Mouse (Mus musculus) B cell, adult 2 months (primary cell): ENCODE results near the gene Ppih.
A peak's percentile ranks its signal among the peaks of the same experiment; 100 is the strongest.

Experiments used
- DNase-seq, 2 experiments: peaks; one replicate each; pipeline ENCODE4 v3.0.0; 2022

Gene Ppih

DNA sequence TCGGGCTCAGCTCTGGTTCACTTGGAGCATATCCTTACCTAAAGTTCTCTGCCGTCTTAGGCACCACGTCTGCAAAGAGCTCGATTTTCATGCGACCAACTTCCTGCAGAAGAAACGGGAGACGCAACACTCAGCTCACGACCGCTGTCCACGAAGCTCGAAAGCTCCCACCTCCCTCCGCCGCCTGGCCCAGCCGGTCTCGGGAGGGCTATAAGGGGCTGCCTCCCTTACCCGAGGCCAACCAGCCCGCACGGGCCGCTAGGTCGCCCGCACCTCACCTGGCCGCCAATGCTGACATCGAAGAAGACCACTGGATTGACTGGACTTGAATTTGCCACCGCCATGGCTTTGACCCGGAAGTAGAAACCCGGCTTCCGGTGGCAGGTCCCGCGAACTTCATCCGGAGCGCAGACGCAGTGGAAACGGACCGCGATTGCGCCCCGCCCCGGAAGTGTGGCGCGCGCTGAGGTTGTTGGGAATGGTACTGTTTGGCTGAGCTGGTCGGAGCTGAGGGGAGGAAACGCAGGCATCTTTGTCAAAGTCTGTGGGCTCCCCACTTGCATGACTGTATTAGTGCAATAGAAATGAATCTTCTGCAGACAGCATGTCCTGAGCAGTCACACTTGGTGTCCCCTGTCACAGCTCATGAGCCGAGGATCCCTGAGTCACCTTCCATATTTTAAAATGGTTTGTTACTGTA lies at the start of gene Ppih:
Gene Ppih (minus strand): TSS at position 416 of the 700 bp plus-strand sequence.
- peak; percentile 96 for DNase-seq

DNA sequence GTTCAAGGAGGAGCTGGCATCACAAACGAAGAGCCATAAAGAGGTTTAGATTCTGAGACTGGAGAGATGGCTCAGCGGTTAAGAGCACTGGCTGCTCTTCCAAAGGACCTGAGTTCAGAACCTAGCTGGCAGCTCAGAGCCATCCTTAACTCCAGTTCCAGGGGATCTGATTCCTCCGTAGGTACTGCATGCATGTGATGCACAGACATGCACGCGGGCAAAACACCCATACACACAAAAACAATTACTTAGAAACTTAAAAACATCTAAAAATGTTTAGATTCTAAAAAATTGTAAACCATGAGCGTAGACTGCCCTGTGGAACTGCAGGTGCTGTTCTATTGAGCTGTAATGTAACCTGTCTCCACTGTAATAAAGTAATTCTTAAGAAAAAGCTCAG lies 49.1 kb upstream of the Ppih start:
- no peak for DNase-seq

DNA sequence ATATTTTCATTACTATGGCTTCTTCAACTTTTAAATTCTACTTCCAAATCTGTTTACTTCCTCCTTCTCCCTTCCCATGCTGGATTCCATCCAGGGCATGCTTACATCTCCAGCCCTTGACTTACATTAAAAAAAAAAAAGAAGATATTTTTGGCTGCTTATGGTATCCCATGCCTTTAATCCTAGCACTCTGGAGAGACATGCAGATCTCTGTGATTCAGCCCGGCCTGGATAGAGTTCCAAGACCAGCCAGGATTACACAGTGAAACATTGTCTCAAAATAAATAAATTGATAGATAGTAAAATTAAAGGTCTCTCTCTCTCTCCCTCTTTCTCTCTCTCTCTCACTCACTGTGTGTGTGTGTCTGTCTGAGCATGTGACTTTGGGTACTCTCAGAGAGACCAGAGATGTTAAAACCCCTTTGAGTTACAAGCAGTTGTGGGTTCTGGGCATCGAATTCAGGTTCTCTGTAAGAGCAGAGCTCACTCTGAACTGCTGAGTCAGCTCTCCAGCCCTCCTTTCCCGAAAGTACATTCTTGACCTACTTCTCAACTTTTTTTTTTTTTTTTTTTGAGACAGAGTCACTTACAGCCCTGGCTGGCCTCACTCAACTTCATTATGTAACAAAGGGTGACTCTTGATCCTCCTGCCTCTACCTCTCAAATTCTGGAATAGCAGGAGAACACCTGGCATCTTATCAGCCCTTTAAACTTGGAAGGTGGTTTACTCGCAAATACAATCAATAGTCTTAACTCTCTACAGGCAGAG lies 46.6 kb upstream of the Ppih start:
- DNase-seq, result no peak

DNA sequence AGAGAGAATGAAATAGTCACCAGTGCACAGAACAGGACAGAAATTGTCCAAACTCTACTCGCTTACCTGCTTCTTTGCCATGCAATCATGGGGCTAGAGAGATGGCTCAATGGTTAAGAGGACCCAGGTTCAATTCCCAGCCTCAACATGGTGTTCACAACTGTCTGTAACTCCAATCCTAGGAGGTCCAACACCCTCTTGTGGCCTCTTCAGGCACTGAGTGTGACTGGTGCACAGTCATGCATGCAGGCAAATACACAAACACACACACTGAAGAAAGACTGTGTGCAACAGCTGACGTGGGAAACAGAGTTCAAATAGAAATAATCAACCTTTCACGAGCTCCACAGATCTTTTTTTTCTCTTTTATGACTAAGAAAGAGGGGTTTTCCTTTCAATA lies 41.9 kb upstream of the Ppih start:
- no peak for DNase-seq

DNA sequence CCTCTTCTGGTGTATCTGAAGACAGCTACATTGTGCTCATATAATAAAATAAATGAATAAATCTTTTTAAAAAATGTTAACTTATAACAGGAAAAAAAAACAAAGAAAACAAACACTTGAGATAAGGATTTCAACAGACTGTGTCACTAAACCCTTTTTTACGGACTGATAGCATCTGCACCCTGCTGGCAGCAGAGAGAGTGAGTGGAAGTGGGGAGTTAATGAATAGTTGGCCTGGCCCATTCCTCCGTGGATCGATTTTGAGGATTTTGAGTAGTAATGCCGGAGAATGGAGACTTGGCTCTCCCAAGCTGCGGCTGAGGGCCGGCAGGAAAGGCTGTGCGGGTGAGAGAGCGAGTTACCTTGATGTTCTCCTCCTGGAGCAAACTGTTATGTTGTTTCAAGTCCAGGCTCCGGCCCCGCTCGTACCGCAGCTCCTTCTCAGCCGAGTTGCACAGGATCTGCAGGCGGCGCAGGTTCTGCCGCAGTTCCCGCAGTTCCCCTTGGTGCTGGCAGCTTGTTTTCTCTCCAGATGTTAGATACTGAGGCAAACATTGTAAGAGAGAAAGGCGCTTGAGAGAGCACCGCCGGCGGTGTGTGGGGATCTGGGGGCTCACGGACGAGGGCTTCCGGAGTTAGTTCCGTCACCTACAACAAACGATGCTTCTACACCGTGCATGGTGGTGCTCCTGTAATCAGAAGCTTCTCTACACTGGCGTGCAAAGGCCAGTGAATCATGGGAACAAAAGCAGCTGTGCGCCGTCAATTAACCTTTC lies 39.0 kb upstream of the Ppih start:
- peak; percentile 6 to 7 for DNase-seq

DNA sequence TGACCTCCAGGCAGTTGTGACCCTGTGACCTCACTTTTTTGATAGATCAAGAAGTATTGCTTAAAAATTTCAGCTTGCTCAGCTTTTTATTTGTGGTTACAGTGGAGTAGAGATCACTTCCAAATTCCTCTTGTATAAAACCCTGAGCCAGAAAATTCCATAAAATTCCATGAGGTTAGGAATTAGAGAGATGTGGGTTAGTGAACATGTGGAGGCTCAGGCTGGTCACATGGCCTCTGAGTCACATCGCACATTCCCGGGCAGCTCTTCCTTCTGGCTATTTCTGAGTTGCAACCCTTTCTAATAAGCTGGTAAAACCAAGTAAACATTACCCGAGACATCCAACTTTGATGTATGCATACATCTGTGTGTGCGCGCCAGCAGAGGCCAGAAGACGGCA lies 25.2 kb upstream of the Ppih start:
- DNase-seq, result no peak

DNA sequence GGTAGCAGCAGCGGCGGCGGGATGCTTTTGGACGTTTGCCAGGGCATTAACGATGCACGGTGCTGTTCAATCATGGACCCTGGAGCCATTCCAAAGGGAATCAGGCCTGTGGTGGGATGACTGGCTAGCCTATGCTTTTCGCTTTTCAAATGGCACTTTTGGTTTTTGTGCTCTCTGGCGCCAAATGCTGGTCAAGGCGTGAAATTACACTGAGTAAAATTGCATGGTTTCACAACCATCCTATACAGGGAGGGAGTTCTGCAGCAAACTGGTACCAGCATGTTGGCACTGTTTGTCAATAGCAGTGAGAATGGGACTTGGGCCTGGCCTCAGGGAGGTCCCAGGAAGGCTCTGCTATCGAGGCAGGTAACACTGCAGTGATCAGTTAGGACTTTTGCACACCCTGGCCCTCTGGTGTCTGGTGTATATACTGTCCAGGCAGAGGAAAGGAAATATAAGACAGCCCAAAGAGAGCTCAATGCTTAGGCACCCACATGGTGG lies 18.6 kb upstream of the Ppih start:
- peak; percentile 57 to 58 for DNase-seq

DNA sequence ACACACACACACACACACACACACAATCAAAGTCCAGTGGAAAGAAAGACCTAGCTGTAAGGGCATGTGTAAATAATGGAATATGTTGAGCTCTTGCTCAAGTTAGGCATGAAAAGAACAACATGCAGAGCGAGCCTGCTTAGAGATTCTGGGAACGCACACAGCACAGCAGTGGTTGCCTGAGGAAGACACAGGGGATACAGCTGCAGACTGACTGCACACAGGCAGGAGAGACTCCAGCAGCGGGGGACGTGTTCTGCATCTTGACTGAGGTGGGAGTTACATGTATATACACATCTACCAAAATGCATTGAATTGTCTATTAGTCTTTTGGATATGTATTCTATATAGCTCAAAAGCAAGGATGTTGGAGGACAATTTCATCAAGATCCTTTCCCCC lies 18.1 kb upstream of the Ppih start:
- no peak for DNase-seq

DNA sequence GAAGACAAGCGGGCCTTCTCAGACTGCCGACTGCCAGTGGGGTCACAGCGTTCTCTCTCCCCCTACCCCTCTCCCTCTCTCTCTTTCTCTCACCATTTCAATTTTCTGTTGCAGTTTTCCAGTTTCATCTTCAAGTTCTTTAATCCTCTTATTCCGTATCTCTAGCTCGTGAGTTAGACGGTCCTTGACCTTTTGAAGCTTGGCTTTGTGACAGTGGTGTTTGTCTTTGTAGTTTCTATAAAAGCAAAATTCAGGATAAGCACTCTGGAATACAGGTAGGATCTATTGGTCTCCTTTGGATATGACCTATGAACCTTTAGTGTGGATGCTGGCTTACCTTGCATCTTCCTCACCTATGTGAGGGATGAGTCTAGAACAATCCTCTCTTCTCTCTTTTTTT lies 13.1 kb upstream of the Ppih start:
- no peak for DNase-seq

DNA sequence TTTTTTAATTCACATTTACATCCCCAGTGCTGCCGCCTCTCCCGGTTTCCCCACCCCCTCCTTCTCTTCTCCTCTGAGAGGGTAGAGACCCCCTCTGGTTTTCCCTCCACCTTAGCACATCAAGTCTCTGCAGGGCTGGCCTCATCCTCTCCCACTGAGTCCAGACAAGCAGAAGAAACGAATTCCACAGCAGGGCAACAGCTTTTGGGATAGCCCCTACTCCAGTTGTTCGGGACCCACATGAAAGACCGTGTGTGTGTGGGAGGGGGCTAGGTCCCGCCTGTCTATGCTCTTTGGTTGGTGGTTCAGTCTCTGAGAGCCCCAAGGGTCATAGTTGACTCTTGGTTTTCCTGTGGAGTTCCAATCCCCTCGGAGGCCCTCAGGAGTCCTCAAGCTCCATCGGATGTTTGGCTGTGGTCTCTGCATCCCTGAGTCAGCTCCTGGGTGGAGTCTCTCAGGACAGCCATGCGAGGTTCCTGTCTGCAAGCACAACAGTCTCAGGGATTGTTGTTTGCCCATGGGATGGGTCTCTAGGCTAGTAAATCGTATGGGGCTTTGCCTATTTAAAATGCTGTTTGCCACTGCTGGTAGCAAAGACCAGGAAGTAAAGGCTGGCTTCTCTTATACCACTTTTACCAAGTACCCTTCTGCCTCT lies 677 bp upstream of the Ppih start:
- DNase-seq, result peak in 1 of 2 experiments; percentile 4

DNA sequence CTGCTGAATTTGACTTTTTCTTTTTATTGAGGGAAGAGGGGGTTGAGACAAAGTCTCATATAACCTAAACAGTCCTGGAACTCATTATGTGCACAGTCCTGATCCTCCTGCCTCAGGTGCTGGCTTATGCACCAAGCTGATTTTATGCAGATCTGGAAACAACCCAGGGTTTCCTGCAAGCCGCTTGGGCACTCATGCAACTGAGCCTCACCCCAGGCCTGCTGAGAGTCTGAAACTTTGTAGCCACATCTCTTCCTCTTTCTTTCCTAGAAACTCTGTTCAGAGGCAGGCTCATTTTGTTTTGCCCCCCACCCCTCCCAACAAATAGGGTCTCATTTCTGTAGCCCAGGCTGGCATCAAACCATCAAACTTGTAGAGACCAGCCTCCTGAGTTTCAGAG lies 6.6 kb downstream of the Ppih start:
- DNase-seq, result peak; percentile 24 to 41

DNA sequence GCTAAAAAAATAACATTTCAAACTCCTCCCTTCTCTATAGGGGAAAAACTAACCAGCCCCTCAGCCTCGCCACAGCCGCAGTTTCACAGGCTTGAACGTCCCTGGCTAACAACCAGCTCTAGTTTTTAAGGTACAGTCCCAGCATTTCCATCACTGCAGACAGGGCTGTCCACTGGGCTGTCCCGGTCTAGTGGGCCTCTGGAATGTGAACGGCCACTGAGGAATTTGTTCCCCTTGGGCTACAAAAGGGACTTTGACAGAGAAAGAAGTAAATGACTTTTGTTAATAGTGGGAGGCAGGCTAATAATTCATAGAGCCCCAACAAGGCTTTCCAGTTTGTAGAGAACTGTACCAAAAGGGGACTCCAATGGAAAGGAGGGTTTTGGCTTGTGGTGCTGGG lies 14.9 kb downstream of the Ppih start:
- no peak for DNase-seq

DNA sequence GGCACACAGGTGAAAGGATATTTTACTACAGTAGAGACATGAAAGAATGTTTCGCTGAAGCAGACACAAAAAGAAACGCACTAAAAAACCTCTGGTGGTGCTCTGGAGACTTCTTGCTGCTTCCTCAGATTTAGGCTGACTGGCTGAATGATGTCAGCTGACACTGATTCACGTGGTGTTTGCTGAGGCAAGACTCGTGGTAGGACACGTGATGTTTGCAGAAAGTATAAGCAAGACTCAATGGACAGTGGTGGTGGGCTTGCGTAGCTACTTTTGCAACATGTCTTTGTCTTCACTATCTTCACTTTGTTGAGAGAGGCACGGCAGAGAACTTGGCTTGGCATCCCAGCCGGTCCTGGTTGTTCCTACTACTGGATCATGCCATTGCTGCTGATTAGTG lies 17.1 kb downstream of the Ppih start:
- DNase-seq, result no peak

DNA sequence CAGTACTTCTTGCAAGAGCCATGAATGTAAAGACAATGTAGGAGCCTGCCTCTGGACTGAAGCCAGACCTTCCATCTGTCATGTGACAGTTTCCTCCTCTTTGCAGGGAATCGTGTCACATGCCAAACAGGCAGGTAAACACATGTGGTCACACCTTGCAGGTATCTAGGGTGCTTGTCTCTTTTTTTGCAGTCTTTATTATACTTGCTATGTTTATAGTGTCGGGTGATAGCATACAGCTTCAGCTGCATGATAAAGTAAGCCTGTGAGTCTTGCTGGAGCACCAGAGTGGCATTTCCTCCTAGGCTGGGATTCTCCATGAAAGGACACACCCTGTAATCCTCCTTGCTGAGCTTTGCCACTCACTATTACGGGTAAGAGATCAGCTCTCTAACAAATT lies 18.6 kb downstream of the Ppih start:
- no peak for DNase-seq

DNA sequence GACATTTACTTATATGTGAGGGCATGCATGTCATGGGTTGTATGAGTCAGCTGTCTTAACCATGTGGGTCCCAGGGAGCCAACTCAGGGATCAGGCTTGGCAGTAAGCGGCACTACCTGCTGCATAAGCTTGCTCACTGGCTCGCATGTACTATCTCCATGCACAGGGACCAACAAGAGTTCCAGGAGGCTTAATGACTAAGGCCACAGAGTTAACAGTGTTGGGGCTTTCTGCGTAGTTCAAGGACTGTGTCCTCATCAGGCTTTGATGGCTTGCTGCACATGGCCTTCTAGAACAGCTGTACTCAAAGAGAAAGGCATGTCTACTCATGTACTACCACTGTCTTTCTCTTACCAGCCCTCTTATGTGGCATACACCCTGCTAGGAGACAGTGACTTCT lies 19.6 kb downstream of the Ppih start:
- no peak for DNase-seq

DNA sequence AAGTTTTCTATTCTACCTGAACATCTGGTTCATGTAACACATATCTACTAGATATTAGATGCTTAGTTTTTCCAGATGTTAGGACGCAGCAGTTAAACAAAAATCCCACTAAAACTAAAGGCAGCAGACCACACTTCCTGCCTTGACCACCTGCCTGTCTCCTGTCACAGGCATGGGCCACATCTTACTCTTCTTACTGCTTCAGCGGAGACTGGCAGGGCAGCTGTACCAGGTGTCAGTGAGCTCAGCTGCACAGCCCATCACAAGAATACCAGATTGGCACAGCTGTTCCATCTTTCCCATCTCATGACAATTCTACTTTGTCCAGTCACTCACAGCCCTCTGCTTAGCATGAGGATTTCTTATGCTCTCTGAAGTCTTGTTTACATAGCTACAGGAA lies 23.0 kb downstream of the Ppih start:
- no peak for DNase-seq

DNA sequence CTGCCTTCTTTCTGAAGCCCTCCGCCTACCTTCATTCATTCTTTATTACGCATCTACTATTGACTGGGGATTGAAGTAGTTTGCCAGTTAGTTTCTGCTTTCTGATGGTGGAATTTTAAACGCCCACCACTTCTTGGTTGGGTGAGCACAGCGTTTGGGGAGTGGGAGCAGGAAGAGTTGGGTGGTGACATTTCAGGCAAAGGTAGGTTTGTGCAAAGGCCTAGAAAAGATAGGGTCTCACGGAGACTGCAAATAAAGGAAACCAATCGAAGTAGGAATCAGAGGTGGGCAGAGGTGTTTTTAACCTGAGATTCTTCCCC lies 25.3 kb downstream of the Ppih start:
- DNase-seq, result peak in 1 of 2 experiments; percentile 3

DNA sequence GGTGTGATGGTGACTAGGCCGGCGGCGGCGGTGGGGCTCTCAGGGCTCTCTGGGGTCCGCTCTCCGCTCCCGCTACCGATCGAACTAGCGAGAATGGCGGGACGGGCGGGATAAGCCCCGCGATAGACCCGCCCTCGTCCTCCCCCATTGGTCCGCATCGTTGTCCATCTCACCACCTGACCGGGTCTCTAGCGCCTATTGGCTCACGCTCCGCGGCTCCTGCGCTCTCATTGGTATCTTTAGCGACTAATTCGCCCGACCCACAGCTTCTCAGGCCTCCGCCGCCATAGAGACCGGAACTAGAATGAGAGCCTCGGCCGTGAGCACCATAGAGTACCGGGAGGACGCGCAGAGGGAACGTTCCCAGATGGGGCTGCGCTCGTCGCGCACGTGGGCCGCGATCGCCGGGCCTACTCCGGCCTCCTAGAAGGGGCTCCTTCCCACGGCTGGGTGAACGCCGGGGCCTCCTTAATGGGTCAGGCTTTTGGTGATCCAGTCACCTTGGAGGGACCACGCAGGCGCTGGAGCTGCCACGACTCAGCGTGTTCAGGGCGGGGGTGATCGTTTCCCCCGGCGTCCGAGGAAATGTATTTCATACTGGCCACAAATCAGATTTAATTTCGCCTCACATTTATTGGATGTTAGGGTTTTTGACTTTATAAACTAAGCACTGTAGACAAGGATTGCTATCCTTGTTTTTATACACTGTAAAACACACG lies 25.8 kb downstream of the Ppih start, which contains the start of gene Ybx1:
Gene Ybx1 (minus strand): TSS at position 190 of the 719 bp plus-strand sequence.
- DNase-seq, result peak; percentile 97 to 98

DNA sequence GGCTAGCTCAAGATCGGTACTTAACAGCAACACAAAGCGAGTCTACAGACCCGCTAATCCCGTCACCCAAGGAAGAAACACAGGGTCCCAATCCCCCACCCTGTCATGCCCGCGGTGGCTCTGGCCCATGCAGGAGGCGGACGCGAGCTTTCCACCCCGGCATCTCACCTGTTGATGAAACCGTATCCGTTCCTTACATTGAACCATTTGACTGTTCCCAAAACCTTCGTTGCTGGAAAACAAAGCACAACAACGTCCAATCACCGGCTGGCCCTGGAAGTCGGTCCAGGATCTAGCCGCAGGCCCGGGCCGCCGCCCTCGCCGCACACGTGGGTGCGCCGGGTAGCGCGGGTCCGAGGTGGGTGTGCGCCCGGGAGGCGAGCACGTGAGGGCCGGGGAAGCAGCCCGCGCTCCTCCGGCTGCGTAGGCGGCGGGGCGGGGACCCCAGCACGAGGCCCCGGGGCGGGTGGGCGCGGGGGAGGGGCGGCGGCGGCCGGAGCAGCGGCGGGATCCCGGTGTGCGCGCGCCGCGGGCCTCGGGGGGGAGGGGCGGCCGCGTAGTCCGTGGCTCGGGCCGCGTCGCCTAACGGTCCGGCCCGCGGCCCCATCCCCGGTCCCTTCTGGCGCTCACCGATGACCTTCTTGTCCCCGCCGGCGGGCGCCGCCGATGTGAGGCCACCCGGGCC lies 26.6 kb downstream of the Ppih start:
- peak; percentile 38 to 47 for DNase-seq

DNA sequence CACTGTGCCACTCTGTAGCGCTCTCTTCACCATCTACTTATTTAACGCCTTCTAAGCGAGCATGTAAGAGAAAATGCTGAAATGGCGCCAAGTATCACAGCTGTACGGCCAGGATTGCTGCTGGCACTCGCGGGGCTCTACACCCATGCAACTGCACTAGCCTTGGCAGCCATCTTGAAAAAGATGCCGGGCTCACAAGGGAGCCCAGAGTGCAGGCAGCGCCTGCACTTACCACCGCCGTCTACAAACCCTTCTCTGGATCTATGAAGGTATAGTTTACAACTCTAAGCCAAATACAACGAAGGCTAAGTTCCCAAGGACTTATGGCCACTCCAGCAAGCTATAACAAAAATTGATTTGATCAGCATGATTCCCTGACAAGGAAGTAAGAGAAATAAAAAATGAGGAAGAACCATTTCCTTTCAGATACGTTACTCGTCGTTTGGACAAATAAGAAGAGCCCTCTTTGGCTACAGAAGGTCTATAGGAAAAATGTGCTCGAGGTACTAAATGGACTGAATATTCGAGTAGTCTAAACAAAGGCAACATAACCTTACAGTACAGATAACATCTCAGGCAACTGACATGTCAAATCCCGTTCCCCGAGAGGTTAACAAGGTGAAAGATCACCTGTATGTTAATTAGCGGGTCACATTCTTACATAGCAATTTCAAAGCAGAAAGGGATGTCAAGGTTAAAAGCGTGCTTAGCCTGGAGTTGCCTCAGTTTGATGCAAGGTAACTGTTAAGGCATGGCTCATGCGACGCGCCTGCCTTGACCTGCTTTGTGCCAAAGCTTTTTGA lies 27.4 kb downstream of the Ppih start:
- DNase-seq, result peak; percentile 61 to 68

DNA sequence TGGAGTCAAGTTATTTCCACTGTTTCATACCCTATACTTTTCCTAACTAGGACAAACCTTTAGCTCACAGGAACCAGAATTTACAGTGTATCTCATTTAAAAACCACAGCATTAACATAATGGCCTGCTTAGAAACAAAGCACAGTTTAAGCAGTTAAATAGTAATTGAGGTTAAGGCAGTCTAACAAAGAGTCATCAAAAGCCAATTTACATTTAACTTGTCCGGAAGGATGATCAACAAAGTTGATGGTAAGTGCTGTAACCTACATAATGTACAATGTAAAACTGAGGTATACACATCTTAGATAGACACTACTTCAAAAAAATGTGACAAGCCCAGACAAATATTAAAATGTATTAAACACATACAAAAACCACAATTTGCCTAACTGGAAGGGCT lies 28.4 kb downstream of the Ppih start:
- DNase-seq, result no peak
